Mouse (Mus musculus) heart, adult 10 weeks (tissue): ENCODE measurements around the gene Gm3194. TPM values are rescaled to one million over a fixed set of nuclear protein-coding genes. Genes with fewer than 3 reads are reported as not detected.

Source experiments
- polyA plus RNA-seq: library from polyadenylated mRNA; stranded (reverse); fragments of 350-450 nt; fragmentation: Illumina TruSeq; extraction: RNeasy Lipid Tissue Mini Kit (QIAGEN cat#74804); gene quantifications from one replicate; pipeline ENCODE4 v1.2.3, GENCODE M21; 2014; ENCODE audit warnings: low read depth, low replicate concordance

Gene Gm3194
- polyA plus RNA-seq: not detected

GRCm38 (mm10) chr14:5455367-5455766 is at the start of gene Gm3194:
Gene Gm3194, minus strand, starts transcription at chr14:5455467.

GRCm38 (mm10) chr14:5501374-5501773 is 46.1 kb upstream of the Gm3194 start, which contains the start of gene Gm3488:
Gene Gm3488, plus strand, starts transcription at chr14:5501674.

GRCm38 (mm10) chr14:5483907-5484306 is 28.6 kb upstream of the Gm3194 start, which contains the start of gene Gm3187:
Gene Gm3187, plus strand, starts transcription at chr14:5484207.

GRCm38 (mm10) chr14:5477730-5478129 is 22.5 kb upstream of the Gm3194 start, which contains the start of gene Gm8246:
Gene Gm8246, minus strand, starts transcription at chr14:5477830.

GRCm38 (mm10) chr14:5388949-5389348 is 66.3 kb downstream of the Gm3194 start, which contains the start of gene Gm3500:
Gene Gm3500, minus strand, starts transcription at chr14:5389049.

Other genes with a start within 250 kb of the Gm3194 start
- not detected for gene Gm3526, start 194.9 kb downstream of the Gm3194 start, polyA plus RNA-seq
- not detected for gene Gm3542, start 120.5 kb downstream of the Gm3194 start, polyA plus RNA-seq
- 0.31 TPM for gene Gm3500, start 66.4 kb downstream of the Gm3194 start, polyA plus RNA-seq
- not detected for gene Gm8246, start 22.4 kb upstream of the Gm3194 start, polyA plus RNA-seq
- not detected for gene Gm3187, start 28.7 kb upstream of the Gm3194 start, polyA plus RNA-seq
- 0.65 TPM for gene Gm3488, start 46.2 kb upstream of the Gm3194 start, polyA plus RNA-seq
- not detected for gene Gm3532, start 83.0 kb upstream of the Gm3194 start, polyA plus RNA-seq
- not detected for gene Gm8265, start 177.6 kb upstream of the Gm3194 start, polyA plus RNA-seq
- gene Gm9603, start 232.0 kb upstream of the Gm3194 start, polyA plus RNA-seq: not detected